Mouse (Mus musculus) forebrain, embryonic 10.5 days (tissue): ENCODE data around the gene Pkn3. TPM values are rescaled to one million over a fixed set of nuclear protein-coding genes. Genes with fewer than 3 reads are reported as not detected.
"Not testable (repeated sequence)": the region's sequence is repeated elsewhere in the genome, so short reads cannot be mapped to it uniquely, and the experiment has no call there.

Experiments used
- DNase-seq: peaks from one replicate; pipeline ENCODE4 v3.0.0-alpha.2; 2017; ENCODE audit warnings: low spot score; ENCODE audit errors: extremely low spot score
- H3K27ac ChIP-seq: fragments of 300-500 bp; sonication (generic); 2 replicates; pipeline ENCODE4 v1.5.1; 2016; ENCODE audit warnings: mild to moderate bottlenecking
- H3K27me3 ChIP-seq: fragments of 300-500 bp; sonication (generic); 2 replicates; pipeline ENCODE4 v1.6.1; 2016; ENCODE audit warnings: mild to moderate bottlenecking; ENCODE audit not compliant: poor library complexity, severe bottlenecking
- H3K36me3 ChIP-seq: fragments of 300-500 bp; sonication (generic); replicated peaks from 2 replicates; pipeline ENCODE4 v1.6.1; 2016; ENCODE audit warnings: mild to moderate bottlenecking, moderate library complexity
- H3K4me1 ChIP-seq: fragments of 300-500 bp; sonication (generic); 2 replicates; pipeline ENCODE4 v1.6.1; 2016
- H3K4me3 ChIP-seq: fragments of 300-500 bp; sonication (generic); 2 replicates; pipeline ENCODE4 v1.5.1; 2016; ENCODE audit warnings: mild to moderate bottlenecking, moderate library complexity
- H3K9me3 ChIP-seq: fragments of 300-500 bp; sonication (generic); 2 replicates; pipeline ENCODE4 v1.6.1; 2016; ENCODE audit warnings: mild to moderate bottlenecking, moderate library complexity
- WGBS: fragments of 180-500 bp; shearing (Covaris S2); methylation state at CpG from one replicate; pipeline ENCODE4 v1.1.7; 2016; 5-methylcytosine and 5-hydroxymethylcytosine counted together
- polyA plus RNA-seq: library from polyadenylated mRNA; unstranded; fragments of >200 nt; fragmentation: Nextera tagmentation; extraction: Ambion mirVana; gene quantifications from 2 replicates; pipeline ENCODE4 v1.2.1, GENCODE M21; 2016

Pkn3 gene
- polyA plus RNA-seq, 1 experiment from 2014 or later: 12.4 TPM

DNA sequence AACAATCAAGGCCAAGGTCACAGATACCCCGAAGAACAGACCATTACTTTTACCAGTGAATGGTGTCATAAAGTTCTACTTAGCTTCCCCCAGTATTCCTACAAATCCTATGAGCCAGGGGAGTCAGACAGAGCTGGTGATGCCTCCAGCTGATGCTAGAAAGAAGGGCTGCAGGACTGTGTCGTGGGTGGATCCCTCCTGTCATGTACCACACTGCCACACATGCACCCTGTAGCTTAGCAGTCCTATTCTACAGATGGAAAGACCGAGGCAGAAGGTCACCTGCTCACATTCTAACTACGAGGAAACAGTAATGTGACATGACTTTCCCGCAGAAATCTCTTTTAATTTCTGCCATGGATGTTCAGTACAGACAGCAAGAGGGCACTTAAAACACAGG is 45.3 kb downstream of the Pkn3 start:
- no peak for DNase-seq
- 0 out of 2 replicates have a peak, but pooled peaks cover 3% of the 10 kb centered on the region for H3K36me3 ChIP-seq
- H3K27me3 ChIP-seq: no peaks in the 10 kb centered on the region
- no peak overlapping the region; the same call in 1 of the 2 replicates for H3K4me3 ChIP-seq
- H3K4me1 ChIP-seq: peaks cover 44% of the 10 kb centered on the region
- no peak overlapping the region for H3K27ac ChIP-seq
- 87% methylated on average over 5 of the region's 5 CpGs for WGBS
- H3K9me3 ChIP-seq: no peaks in the 10 kb centered on the region

DNA sequence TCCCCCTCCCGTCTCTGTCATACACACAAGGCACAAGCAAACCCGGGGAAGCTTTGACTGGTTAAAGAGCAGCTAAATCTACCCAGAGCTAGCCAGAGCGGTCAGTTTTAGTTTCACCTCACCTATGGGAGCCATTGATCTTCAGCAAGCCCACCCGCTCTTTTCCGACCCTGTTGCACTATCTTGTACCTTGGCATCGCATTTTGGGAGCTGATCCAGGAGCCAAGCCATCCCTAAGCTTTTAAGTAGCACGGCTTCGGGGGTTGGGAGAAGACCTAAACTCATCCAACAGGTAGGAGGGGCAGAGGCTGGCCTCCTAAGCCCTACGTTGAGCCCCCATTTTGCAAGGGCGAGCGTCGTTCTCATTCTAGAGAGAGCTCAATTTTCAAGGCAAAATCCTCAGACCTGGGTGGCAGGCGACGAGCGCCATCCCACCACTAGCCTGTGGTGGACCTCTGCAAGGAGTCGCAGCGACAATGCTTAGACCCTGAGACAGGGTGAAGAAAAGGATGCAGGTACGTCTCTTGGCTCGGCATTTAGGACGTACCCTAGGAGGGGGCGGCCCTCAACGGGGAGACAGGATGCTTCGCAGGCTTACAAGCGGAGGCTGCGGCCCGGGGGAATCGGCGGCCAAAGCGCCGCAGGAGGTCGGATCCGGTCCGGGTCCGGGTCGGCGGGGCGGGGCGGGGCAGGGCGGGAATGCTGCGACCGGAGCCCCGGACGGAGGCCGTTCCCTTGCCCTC is 46.4 kb downstream of the Pkn3 start:
- WGBS: 1% methylated on average over 44 of the region's 44 CpGs
- DNase-seq: peak; percentile 25
- Histone ChIP-seq H3K9me3 (no peaks in the 10 kb centered on the region), H3K4me3 (peak overlapping the region; percentile 96), H3K27ac (peak overlapping the region; percentile 93), H3K27me3 (no peaks in the 10 kb centered on the region), H3K4me1 (peaks cover 43% of the 10 kb centered on the region), H3K36me3 (0 out of 2 replicates have a peak, but pooled peaks cover 3% of the 10 kb centered on the region)

DNA sequence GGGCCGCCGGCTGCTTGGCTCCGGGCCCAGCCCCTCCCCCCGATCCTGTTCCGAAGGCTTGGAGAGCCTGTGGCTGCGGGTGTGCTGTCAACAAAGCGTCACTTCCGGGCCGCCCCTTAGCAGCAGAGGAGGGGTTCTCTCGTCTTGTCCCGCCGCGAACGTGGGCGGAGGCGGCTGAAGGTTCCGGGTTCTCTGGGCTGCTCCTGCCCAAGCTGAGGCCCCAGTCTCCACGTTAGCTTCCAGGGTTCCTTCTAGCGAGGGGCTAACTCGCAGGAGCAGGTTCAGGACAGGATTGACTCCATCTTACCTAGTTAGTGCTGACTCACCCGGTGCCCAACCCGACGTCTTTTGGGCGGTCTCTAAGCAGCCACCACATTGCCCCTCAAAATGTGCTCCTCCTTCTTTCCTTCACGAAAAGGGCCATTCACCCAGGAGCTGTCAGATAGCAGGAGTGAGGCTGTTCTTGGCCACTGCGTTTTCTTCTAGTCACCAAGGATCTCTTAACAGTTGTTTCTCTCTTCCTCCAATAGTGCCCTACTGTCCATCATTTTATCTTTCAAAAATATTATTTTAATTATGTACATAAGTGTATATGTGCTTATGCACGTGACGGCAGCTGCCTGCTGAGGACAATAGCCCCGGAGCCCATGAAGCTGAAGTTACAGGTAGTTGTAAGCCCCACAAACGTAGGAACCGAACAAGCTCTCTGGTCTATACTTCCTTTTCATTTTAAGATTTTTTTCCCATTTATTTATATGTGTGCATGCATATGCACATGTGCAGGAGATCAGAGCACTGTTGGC is 47.2 kb downstream of the Pkn3 start, which contains the start of gene Zer1:
Zer1 (minus strand) TSS at position 114 of the 803 bp plus-strand sequence.
- Histone ChIP-seq H3K27me3 (no peaks in the 10 kb centered on the region), H3K9me3 (no peaks in the 10 kb centered on the region), H3K4me3 (peak within 1 kb of the TSS; percentile 96), H3K36me3 (0 out of 2 replicates have a peak, but pooled peaks cover 3% of the 10 kb centered on the region), H3K4me1 (peaks cover 36% of the 10 kb centered on the region), H3K27ac (peak within 1 kb of the TSS; percentile 93)
- 10% methylated on average over 31 of the region's 31 CpGs for WGBS
- peak; percentile 94 for DNase-seq

DNA sequence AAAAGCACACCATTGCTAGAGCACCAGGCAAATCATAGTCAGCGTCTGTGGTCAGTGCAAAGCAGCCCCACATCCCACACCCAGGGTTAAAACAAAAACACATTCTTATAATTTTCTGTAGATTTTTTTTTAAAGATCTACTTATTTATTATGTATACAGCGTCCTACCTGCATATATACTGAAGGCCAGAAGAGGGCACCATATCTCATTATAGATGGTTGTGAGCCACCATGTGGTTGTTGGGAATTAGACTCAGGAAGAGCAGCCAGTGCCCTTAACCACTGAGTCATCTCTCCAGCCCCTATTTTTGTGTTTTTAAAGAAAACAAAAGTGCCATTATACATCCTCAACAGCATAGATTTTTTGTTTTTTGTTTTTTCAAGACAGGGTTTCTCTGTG is 51.3 kb downstream of the Pkn3 start:
- no peak overlapping the region for H3K27ac ChIP-seq
- no peaks in the 10 kb centered on the region for H3K27me3 ChIP-seq
- peaks cover 24% of the 10 kb centered on the region for H3K4me1 ChIP-seq
- no peaks in the 10 kb centered on the region for H3K9me3 ChIP-seq
- no peak for DNase-seq
- no peaks in the 10 kb centered on the region for H3K36me3 ChIP-seq
- H3K4me3 ChIP-seq: no peak overlapping the region
- WGBS: 37% methylated on average over 2 of the region's 2 CpGs

DNA sequence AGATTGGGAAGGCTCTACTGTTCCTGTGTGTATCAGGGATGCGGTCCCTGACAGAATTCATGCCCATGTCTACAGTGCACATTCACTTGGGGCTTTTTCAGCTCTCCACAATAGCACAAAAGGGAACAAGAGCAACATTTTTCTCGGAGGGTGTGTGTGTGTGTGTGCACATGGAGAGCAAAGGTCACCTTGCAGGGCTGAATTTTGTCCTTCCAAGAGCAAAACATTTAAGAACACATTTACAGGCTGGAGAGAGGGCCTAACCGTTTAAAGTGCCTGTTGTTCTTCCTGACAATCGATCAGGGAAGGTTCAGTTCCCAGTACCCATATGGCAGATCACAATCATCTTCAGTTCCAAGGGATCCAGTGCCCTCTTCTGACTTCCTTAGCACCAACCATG is 52.7 kb downstream of the Pkn3 start:
- DNase-seq: no peak
- Histone ChIP-seq H3K27ac (no peak overlapping the region), H3K4me1 (peaks cover 25% of the 10 kb centered on the region), H3K36me3 (0 out of 2 replicates have a peak, but pooled peaks cover under 1% of the 10 kb centered on the region), H3K9me3 (no peaks in the 10 kb centered on the region), H3K27me3 (no peaks in the 10 kb centered on the region), H3K4me3 (no peak overlapping the region)
- 89% methylated on average over 4 of the region's 4 CpGs for WGBS

DNA sequence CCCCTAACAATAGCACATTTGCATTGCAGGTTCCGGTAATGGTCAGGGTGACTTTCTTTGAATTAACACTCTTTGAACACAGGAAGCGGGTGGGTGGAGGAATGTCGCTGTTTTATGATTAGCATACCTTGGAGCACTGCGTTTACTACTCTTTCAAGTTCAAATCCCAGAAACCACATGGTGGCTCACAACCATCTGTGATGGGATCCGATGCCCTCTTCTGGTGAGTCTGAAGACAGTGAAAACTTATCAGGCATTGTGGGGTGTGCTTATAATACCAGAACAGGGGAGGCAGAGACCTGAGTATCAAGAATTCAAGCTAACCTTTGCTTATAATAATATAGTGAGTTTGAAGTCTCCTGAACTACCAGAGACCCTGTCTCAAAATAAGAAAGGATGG is 53.8 kb downstream of the Pkn3 start:
- H3K9me3 ChIP-seq, H3K27ac ChIP-seq, H3K4me3 ChIP-seq, H3K27me3 ChIP-seq, DNase-seq: not testable (repeated sequence)
- H3K36me3 ChIP-seq: peaks cover 11% of the 10 kb centered on the region
- WGBS: 75% methylated on average over 5 of the region's 5 CpGs
- peaks cover 26% of the 10 kb centered on the region for H3K4me1 ChIP-seq

DNA sequence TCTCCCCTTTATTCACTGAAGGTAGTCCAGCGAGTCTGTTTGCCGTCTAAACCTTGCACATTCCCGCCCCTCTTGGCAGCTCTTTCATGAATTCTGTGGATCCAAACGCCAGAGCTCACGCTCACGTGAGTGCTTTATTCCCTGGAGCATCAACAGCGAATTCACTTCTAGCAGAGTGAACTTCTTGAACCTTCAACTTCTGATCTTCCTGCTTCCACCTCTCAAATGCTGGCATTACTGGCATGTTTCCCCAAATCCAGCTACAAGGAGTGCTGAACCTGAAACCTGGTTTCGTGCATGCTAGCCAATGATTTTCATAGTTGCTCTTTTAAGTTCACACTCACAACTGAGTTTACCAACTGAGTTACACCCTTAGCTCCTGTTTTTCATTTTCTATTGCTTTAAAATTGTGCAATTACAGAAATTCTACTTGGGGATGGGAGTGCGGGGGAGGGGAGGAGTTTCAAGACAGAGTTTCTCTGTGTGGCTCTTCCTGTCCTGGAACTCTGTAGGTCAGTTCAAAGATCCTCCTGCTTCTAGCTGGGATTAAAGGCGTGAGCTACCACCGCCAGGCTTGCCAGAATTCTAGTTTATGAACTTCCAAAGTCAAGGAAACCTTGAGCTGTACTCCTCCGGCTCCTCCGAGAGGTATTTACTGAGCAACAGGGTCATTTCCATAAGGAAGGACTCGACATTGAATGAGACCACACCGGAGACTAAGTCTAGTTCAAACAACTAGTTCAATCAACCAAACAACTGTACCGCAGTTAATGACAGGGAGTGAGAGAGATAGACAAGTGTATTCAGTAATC is 55.5 kb downstream of the Pkn3 start:
- 26% methylated on average over 16 of the region's 16 CpGs for WGBS
- Histone ChIP-seq H3K9me3 (no peaks in the 10 kb centered on the region), H3K36me3 (peaks cover 28% of the 10 kb centered on the region), H3K4me1 (peaks cover 26% of the 10 kb centered on the region), H3K27ac (peak overlapping the region; percentile 87), H3K27me3 (no peaks in the 10 kb centered on the region), H3K4me3 (peak overlapping the region; percentile 90)
- DNase-seq: no peak

DNA sequence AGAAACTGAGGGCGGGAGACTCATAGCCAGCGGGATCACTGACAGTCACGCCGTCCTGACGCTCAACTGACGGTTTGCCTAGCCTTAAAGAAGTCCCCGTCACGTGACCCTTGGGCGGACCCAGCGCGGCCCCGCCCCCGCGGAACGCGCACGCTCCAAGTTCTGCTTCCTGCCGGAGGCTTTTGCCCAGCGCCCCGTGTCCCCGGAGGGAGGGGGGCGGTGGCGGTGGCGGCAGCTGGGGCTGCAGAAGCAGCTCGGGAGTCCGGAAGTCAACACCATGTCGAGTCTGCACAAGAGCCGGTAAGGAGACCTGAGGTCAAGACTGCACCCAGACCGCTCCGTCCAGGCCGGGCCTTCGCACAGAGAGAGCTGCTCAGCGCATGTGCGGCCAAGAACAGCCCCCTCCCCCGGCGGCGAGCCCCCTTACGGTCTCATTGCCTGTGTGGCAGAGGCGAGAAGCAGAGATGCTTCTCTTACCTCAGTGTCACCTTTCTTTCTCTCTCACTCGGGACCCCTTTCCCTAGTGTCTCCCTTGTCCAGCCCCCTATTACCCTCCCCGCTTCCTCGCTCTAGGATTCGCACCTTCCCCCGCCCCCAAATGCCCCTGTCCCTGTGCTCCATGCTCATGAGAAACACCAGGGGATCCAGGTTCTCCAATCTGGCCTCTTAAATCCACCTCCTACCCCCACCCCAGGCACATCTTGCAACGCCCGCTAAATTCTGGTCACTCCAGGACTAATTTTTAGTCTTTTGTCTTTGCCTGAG is 56.3 kb downstream of the Pkn3 start, which contains the start of gene Tbc1d13:
Tbc1d13 (plus strand) TSS at position 134 of the 765 bp plus-strand sequence.
- peak; percentile 96 for DNase-seq
- H3K27ac ChIP-seq: peak within 1 kb of the TSS; percentile 87
- H3K36me3 ChIP-seq: peaks cover 33% of the 10 kb centered on the region
- peak within 1 kb of the TSS; percentile 90 for H3K4me3 ChIP-seq
- H3K27me3 ChIP-seq: no peaks in the 10 kb centered on the region
- H3K9me3 ChIP-seq: no peaks in the 10 kb centered on the region
- H3K4me1 ChIP-seq: peaks cover 26% of the 10 kb centered on the region
- 0% methylated on average over 45 of the region's 46 CpGs for WGBS

DNA sequence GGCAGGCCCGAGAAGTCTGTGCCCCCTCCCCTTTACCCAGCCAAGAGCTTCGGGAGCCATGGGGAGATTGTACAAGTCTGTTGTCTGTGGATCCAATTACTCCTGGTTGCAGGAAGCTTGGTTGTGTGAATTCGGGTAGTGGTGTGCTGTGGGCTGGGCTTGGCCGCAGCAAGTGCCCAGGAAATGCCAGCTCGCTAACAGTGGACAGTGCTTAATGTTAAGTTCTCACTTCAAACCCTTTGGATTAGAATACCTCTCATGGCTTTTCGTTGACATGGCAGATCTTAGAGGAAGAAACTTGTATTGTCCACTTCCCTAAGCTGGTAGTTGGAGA is 56.9 kb downstream of the Pkn3 start:
- peaks cover 26% of the 10 kb centered on the region for H3K4me1 ChIP-seq
- H3K27ac ChIP-seq: peak overlapping the region; percentile 87
- peaks cover 37% of the 10 kb centered on the region for H3K36me3 ChIP-seq
- DNase-seq: no peak
- peak overlapping the region; percentile 90 for H3K4me3 ChIP-seq
- 34% methylated on average over 6 of the region's 6 CpGs for WGBS
- H3K27me3 ChIP-seq: no peaks in the 10 kb centered on the region
- no peaks in the 10 kb centered on the region for H3K9me3 ChIP-seq

DNA sequence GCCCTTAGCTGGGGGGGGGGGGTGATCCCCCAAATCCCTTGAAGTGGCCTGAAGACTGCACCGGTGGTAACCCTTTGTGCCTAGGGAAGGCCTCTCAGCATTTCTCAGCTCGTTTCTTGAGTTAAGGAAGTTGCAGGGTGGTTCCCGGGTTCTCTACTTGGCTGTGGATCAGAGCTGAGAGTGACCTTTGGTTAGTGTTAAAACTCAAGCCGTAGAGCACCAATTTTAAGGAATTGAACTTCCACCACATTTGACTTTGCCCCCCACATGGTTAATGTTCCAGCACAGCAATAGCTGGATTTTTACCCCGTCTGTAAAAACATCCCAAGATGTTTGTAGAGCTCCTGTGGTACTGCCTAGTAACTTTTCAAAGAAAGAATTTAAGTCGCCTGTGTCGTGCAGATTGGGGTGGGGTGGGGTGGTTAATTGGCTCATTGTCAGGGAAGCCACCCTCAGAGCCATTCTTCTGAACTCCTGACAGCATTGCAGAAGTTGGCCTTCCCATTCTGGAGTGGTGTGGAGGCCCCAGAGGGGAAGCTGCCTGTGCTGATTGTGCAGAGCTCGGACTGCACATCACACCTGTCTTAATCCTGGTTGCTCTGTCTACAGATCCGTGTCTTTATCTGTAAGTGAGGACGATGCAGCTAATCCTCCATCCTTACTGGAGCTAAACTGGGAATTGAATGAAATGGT is 57.6 kb downstream of the Pkn3 start:
- H3K9me3 ChIP-seq: no peaks in the 10 kb centered on the region
- WGBS: 69% methylated on average over 10 of the region's 10 CpGs
- peaks cover 42% of the 10 kb centered on the region for H3K36me3 ChIP-seq
- no peak for DNase-seq
- H3K4me1 ChIP-seq: peaks cover 26% of the 10 kb centered on the region
- H3K27ac ChIP-seq: peak overlapping the region; percentile 87
- peak overlapping the region; percentile 90 for H3K4me3 ChIP-seq
- H3K27me3 ChIP-seq: no peaks in the 10 kb centered on the region

DNA sequence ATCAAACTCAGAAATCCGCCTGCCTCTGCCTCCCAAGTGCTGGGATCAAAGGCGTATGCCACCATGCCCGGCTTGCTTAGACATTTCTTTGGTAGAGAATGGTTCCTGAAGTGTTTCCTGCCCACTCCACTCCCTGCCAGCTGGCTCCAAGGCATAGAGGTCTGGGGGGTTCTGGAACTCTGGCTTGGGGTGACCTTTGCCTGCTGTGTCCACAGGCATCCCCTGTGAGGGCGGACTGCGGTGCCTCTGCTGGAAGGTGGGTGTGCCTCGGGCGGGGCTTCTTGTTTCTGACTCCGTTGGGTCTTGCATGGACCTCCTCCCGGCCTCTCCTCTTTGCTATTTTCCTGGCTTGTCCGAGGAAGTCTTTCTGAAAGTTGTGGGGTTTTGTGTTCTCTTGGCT is 59.0 kb downstream of the Pkn3 start:
- peaks cover 26% of the 10 kb centered on the region for H3K4me1 ChIP-seq
- no peaks in the 10 kb centered on the region for H3K27me3 ChIP-seq
- peaks cover 56% of the 10 kb centered on the region for H3K36me3 ChIP-seq
- WGBS: 88% methylated on average over 10 of the region's 10 CpGs
- H3K9me3 ChIP-seq: no peaks in the 10 kb centered on the region
- no peak overlapping the region for H3K27ac ChIP-seq
- DNase-seq: no peak
- H3K4me3 ChIP-seq: no peak overlapping the region
